Mouse (Mus musculus): ENCODE measurements around the gene Bcl2l2. TPM values are rescaled to one million over a fixed set of nuclear protein-coding genes. Genes with fewer than 3 reads are reported as not detected.
A peak's percentile ranks its signal among the peaks of the same experiment; 100 is the strongest.

Gene Bcl2l2
- 20.5 TPM for polyA plus RNA-seq (2012; fragmentation: generic; extraction: Trizol)

GRCm38 (mm10) chr14:54883154-54884021 is at the start of gene Bcl2l2, which contains the start of gene Gm20521:
TSS of gene Bcl2l2 (plus strand) at chr14:54883377.
TSS of gene Gm20521 (plus strand) at chr14:54883441.
- no peaks in the 10 kb centered on the region for H3K36me3 ChIP-seq (ENCODE audit: control insufficient read depth, insufficient read depth)
- H3K79me2 ChIP-seq (ENCODE audit: control insufficient read depth, insufficient read depth): peaks cover 25% of the 10 kb centered on the region
- peak within 1 kb of the TSS; percentile 93 for H3K4me3 ChIP-seq
- H3K27me3 ChIP-seq (ENCODE audit: control insufficient read depth, insufficient read depth, insufficient read length): no peaks in the 10 kb centered on the region
- no peak for TF ChIP-seq USF1 (IDR thresholded peaks at IDR 0.05; ENCODE audit: low read depth)
- peak; percentile 91 for TF ChIP-seq POLR2AphosphoS2 (IDR thresholded peaks at IDR 0.05; ENCODE audit: insufficient read length, low read depth)
- TF ChIP-seq MYOD1 (IDR thresholded peaks at IDR 0.05; ENCODE audit: control insufficient read depth in 1 of 3, insufficient read length in 2 of 3, low read depth in 2 of 3): no peak
- TF ChIP-seq MAX (IDR thresholded peaks at IDR 0.05; ENCODE audit: low read depth): no peak
- no peak for TF ChIP-seq E2F4 (IDR thresholded peaks at IDR 0.05; ENCODE audit: insufficient read depth)
- no peak for TF ChIP-seq MYOG (IDR thresholded peaks at IDR 0.05; ENCODE audit: control insufficient read depth in 1 of 3, insufficient read depth in 1 of 3, insufficient read length in 2 of 3, low read depth in 2 of 3)
- peak; percentile 95 for TF ChIP-seq POLR2A (IDR thresholded peaks at IDR 0.05; ENCODE audit: insufficient read length, low read depth)
- TF ChIP-seq SRF (IDR thresholded peaks at IDR 0.05; ENCODE audit: control insufficient read depth, insufficient read length, low read depth): no peak
- no peak for TF ChIP-seq TCF3 (IDR thresholded peaks at IDR 0.05; ENCODE audit: insufficient read length, low read depth)
- no peak for TF ChIP-seq CEBPB (IDR thresholded peaks at IDR 0.05; ENCODE audit: insufficient read depth, poor library complexity, severe bottlenecking)
- TF ChIP-seq REST (IDR thresholded peaks at IDR 0.05; ENCODE audit: insufficient read depth, insufficient read length): no peak
- no peak for TF ChIP-seq TCF12 (IDR thresholded peaks at IDR 0.05; ENCODE audit: insufficient read depth, poor library complexity, severe bottlenecking)
- peak within 1 kb of the TSS; percentile 93 for H3K4me2 ChIP-seq (ENCODE audit: low read depth)
- peak within 1 kb of the TSS; percentile 20 for H3ac ChIP-seq (ENCODE audit: control insufficient read depth, insufficient read length)

GRCm38 (mm10) chr14:54843461-54843860 is 39.7 kb upstream of the Bcl2l2 start:
- H3K36me3 ChIP-seq (ENCODE audit: control insufficient read depth, insufficient read depth): no peaks in the 10 kb centered on the region
- H3K4me2 ChIP-seq (ENCODE audit: low read depth): no peak overlapping the region
- no peak overlapping the region for H3K4me3 ChIP-seq
- H3K79me2 ChIP-seq (ENCODE audit: control insufficient read depth, insufficient read depth): no peaks in the 10 kb centered on the region
- TF ChIP-seq SRF (IDR thresholded peaks at IDR 0.05; ENCODE audit: control insufficient read depth, insufficient read length, low read depth): no peak
- no peak for TF ChIP-seq TCF3 (IDR thresholded peaks at IDR 0.05; ENCODE audit: insufficient read length, low read depth)
- TF ChIP-seq MAX (IDR thresholded peaks at IDR 0.05; ENCODE audit: low read depth): no peak
- no peak overlapping the region for H3ac ChIP-seq (ENCODE audit: control insufficient read depth, insufficient read length)
- no peaks in the 10 kb centered on the region for H3K27me3 ChIP-seq (ENCODE audit: control insufficient read depth, insufficient read depth, insufficient read length)

GRCm38 (mm10) chr14:54855726-54856125 is 27.5 kb upstream of the Bcl2l2 start:
- Histone ChIP-seq H3K4me2 (ENCODE audit: low read depth) (no peak overlapping the region), H3K79me2 (ENCODE audit: control insufficient read depth, insufficient read depth) (no peaks in the 10 kb centered on the region), H3K36me3 (ENCODE audit: control insufficient read depth, insufficient read depth) (no peaks in the 10 kb centered on the region), H3ac (ENCODE audit: control insufficient read depth, insufficient read length) (no peak overlapping the region), H3K27me3 (ENCODE audit: control insufficient read depth, insufficient read depth, insufficient read length) (no peaks in the 10 kb centered on the region), H3K4me3 (no peak overlapping the region)
- TF ChIP-seq MAX (IDR thresholded peaks at IDR 0.05; ENCODE audit: low read depth) (no peak), REST (IDR thresholded peaks at IDR 0.05; ENCODE audit: insufficient read depth, insufficient read length) (no peak), MYOD1 (IDR thresholded peaks at IDR 0.05; ENCODE audit: control insufficient read depth in 1 of 3, insufficient read length in 2 of 3, low read depth in 2 of 3) (no peak), SRF (IDR thresholded peaks at IDR 0.05; ENCODE audit: control insufficient read depth, insufficient read length, low read depth) (no peak), POLR2AphosphoS2 (IDR thresholded peaks at IDR 0.05; ENCODE audit: insufficient read length, low read depth) (no peak), CEBPB (IDR thresholded peaks at IDR 0.05; ENCODE audit: insufficient read depth, poor library complexity, severe bottlenecking) (no peak), USF1 (IDR thresholded peaks at IDR 0.05; ENCODE audit: low read depth) (no peak), TCF12 (IDR thresholded peaks at IDR 0.05; ENCODE audit: insufficient read depth, poor library complexity, severe bottlenecking) (no peak), E2F4 (IDR thresholded peaks at IDR 0.05; ENCODE audit: insufficient read depth) (no peak), POLR2A (IDR thresholded peaks at IDR 0.05; ENCODE audit: insufficient read length, low read depth) (no peak)

- H3K4me2 ChIP-seq (ENCODE audit: low read depth): no peak overlapping the region
- no peaks in the 10 kb centered on the region for H3K27me3 ChIP-seq (ENCODE audit: control insufficient read depth, insufficient read depth, insufficient read length)
- no peak overlapping the region for H3ac ChIP-seq (ENCODE audit: control insufficient read depth, insufficient read length)
- no peaks in the 10 kb centered on the region for H3K36me3 ChIP-seq (ENCODE audit: control insufficient read depth, insufficient read depth)
- no peak overlapping the region for H3K4me3 ChIP-seq
- TF ChIP-seq MYOD1 (IDR thresholded peaks at IDR 0.05; ENCODE audit: control insufficient read depth in 1 of 3, insufficient read length in 2 of 3, low read depth in 2 of 3): no peak
- no peak for TF ChIP-seq TCF3 (IDR thresholded peaks at IDR 0.05; ENCODE audit: insufficient read length, low read depth)
- no peak for TF ChIP-seq POLR2AphosphoS2 (IDR thresholded peaks at IDR 0.05; ENCODE audit: insufficient read length, low read depth)
- TF ChIP-seq USF1 (IDR thresholded peaks at IDR 0.05; ENCODE audit: low read depth): no peak
- TF ChIP-seq REST (IDR thresholded peaks at IDR 0.05; ENCODE audit: insufficient read depth, insufficient read length): no peak
- no peak for TF ChIP-seq CEBPB (IDR thresholded peaks at IDR 0.05; ENCODE audit: insufficient read depth, poor library complexity, severe bottlenecking)
- TF ChIP-seq E2F4 (IDR thresholded peaks at IDR 0.05; ENCODE audit: insufficient read depth): no peak
- TF ChIP-seq POLR2A (IDR thresholded peaks at IDR 0.05; ENCODE audit: insufficient read length, low read depth): no peak
- TF ChIP-seq MYOG (IDR thresholded peaks at IDR 0.05; ENCODE audit: control insufficient read depth in 1 of 3, insufficient read depth in 1 of 3, insufficient read length in 2 of 3, low read depth in 2 of 3): no peak
- TF ChIP-seq MAX (IDR thresholded peaks at IDR 0.05; ENCODE audit: low read depth): no peak
- TF ChIP-seq SRF (IDR thresholded peaks at IDR 0.05; ENCODE audit: control insufficient read depth, insufficient read length, low read depth): no peak
- no peak for TF ChIP-seq TCF12 (IDR thresholded peaks at IDR 0.05; ENCODE audit: insufficient read depth, poor library complexity, severe bottlenecking)
- no peaks in the 10 kb centered on the region for H3K79me2 ChIP-seq (ENCODE audit: control insufficient read depth, insufficient read depth)
Measured at GRCm38 (mm10) chr14:54856703-54857102, 26.5 kb upstream of the Bcl2l2 start.
